Mouse (Mus musculus): ENCODE results near the gene Spry1.

Spry1 gene

DNA sequence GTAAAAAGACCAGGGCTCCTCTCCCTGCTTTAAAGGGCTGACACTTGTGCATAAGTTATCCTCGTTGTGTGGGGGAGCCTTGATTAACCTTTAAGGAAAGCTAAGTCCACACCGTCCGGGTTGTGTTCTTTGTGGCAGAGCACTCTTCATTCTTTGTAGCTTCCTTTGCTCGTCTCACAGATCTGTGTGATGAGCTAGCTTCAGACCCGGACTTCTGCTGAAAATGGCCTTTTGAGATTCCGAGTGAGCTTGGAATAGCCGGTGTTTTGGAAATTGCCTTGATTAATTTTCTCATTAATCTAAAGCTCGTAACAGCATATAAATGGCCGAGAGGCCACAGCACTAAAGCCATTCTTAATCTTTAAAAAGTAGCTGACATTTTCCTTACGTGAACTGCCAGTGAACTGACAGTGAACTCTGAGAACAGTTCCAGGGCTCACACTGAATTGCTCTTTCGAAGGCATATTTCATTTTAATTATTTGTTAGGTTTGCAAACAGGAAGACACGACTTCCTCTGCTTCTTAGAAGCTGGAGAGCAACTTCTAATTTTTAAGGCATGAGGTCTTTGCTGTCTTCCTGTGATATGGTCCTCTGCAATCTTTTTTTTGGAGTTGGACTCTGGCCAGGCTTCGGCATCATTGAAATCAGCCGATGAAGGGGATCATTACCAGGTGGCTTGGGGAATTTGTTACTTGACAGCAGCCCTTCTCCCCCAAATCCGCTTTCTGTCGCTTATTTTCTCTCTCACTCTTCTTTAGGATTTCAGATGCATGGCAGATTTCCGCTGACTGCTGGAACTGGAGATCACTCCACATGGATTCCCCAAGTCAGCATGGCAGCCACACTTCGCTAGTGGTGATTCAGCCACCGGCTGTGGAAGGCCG lies 2.3 kb downstream of the Spry1 start:
- DNase-seq (ENCODE audit: low spot score in 2 of 2), result no peak

- DNase-seq (ENCODE audit: low spot score in 2 of 2), result no peak
These were observed 3.0 kb downstream of the Spry1 start for GRCm38 (mm10) chr3:37642681-37643214.

DNA sequence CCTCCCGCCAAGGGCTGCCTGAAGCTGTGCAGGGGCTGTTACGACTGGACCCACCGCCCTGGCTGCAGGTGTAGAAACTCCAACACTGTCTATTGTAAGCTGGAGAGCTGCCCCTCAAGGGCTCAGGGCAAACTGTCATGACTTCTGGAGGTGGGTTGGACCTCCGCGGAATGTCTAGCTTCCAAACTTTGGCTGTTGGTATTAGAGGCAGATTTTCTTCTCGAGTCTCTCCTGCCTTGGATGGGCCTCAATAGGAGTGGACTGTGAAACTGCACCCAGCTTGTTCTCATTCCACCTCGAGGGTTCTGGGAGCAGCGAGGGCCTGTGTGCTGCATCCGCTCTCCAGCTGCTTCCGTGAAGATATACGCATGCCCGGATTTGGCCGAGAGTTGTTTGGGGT lies 3.7 kb downstream of the Spry1 start:
- DNase-seq (ENCODE audit: low spot score in 2 of 2), result no peak

GRCm38 (mm10) chr3:37643903-37644302 lies 4.2 kb downstream of the Spry1 start:
- no peak for DNase-seq (ENCODE audit: low spot score in 2 of 2)

- DNase-seq (ENCODE audit: low spot score in 2 of 2), result no peak
These were observed 5.3 kb downstream of the Spry1 start for GRCm38 (mm10) chr3:37645061-37645460.

DNA sequence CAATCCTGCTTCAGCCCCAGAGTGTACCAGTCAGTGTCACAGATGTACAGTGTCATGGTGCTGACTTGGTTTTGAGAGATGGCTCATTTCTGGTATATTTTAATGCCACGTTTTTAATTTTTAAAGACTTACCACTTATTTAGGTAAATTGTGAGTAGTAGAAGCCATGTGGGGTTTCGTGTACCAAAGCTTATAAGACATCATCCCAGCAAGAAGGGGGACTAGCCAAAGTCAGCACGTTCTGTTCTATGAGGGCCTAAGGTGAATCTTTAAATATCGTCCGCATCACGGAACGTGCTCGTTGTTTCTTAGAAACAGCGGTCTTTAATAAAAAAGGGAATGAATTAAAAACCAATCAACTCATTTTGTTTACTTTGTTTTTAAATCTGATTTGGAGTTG lies 6.5 kb downstream of the Spry1 start:
- DNase-seq (ENCODE audit: low spot score in 2 of 2), result no peak

- DNase-seq (ENCODE audit: low spot score in 2 of 2), result no peak
These were observed 7.5 kb downstream of the Spry1 start for GRCm38 (mm10) chr3:37647225-37647624.

DNA sequence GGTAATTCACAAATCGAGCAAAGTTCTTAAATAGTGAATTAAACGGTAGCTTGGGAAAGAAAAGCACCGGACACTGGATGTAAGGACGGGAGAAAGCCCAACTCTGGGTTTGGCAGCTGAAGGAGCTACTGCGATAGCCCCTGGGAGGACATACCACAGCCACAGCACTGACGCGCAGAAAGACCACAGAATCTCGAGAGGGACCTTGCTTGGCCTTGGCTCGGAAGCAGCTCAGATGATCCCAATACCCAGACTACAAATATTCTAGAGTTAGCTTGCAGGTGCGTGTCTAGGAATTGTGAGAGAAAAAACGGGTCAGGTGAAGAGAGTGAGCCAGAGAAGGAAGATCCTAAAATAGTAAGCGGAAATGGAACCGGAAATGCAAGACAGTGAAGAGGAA lies 8.5 kb downstream of the Spry1 start:
- no peak for DNase-seq (ENCODE audit: low spot score in 2 of 2)

DNA sequence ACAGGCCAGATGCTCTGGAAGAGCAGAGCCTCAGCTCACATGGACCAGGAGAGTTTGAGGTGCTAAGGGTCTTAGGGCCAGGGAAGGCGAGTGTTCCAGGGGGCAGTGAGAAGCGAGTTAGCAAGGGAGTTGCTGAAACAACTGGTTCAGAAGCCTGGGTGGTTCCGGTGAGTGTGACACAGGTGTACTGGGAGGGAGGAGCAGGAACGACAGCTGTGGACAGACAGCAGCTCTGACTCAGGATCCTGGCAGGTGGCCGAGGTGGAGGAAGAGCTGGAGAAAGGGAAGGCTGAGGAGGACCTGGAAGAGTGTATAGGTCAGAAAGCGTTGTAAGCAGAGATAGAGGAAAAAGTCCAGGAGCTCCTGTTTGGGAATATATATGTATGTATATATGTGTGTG lies 9.5 kb downstream of the Spry1 start:
- DNase-seq (ENCODE audit: low spot score in 2 of 2), result no peak

DNA sequence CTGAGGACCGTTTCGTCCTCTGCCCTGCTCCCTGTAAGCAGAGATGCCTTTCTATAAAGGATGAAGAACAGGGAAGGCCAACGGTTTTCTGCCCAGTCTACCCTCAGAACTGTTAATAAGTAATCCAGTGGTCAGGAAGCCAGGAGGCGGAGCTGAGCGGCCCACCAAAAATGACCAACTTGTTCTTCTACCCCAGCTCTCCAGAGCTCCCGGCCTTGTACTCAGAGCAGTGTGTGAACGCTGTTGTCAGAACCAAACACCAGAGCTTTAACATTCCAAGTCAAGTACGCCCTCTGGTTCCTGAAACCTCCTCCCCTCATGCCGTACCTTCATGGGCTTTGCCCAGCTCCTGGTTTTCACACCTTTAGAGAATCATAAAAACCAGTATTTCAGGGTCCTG lies 12.8 kb downstream of the Spry1 start:
- DNase-seq (ENCODE audit: low spot score in 2 of 2), result no peak

GRCm38 (mm10) chr3:37653935-37654729 lies 14.4 kb downstream of the Spry1 start:
- DNase-seq (ENCODE audit: low spot score in 2 of 2), result peak; percentile 62

GRCm38 (mm10) chr3:37654787-37655186 lies 15.0 kb downstream of the Spry1 start:
- no peak for DNase-seq (ENCODE audit: low spot score in 2 of 2)

DNA sequence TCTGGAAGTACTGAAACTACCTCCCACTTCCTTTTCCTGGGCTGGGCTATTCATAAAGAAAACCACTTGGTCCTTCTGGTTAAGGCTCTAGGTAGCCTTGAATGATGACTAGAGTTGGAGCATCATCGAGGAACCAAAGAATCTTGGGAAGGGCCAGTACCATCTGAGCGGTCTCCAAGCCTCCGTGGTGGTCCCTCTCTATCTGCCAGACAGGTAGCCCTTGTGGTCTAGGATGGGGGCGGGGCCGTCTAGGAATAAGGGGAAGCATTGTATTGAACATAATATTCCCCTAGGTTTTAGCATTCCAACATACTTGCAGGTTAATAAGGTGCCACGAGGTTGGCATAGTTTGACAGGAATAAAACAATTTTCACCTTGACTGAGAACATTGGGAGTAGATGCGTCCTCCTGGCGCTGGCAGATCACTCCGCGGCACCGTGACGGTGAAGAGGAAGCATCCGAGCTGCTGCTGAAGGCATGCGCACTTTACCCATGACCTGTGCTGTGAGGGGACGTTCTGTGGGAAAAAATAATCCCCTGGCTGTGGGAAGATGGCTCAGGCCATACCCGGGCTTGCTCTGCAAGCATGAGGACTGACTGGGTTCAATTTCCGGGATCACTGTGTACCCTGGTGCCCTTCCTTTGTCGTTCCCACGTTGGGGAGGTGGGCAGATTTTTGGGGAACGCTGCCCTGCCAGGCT lies 16.3 kb downstream of the Spry1 start:
- no peak for DNase-seq (ENCODE audit: low spot score in 2 of 2)

GRCm38 (mm10) chr3:37657009-37657408 lies 17.3 kb downstream of the Spry1 start:
- DNase-seq (ENCODE audit: low spot score in 2 of 2), result no peak

GRCm38 (mm10) chr3:37658155-37658554 lies 18.4 kb downstream of the Spry1 start:
- no peak for DNase-seq (ENCODE audit: low spot score in 2 of 2)

DNA sequence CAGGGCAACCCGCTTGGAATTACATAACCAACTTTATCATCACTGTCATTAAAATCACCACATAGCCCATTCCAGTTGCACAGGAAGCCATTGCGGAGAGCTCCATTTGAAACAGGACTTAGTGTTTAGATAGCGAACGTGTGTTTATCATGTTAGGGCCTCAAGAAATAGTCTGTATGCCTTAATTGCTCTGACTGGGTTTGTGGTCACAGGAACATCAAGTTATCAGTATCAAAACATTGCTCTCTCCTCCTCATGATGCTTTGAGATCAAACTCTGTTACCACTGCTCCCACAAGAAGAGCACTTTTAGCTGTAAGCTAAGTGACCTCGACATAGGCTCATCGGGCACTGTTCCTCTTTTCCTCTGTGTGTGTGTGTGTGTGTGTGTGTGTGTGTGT lies 19.9 kb downstream of the Spry1 start:
- no peak for DNase-seq (ENCODE audit: low spot score in 2 of 2)

DNA sequence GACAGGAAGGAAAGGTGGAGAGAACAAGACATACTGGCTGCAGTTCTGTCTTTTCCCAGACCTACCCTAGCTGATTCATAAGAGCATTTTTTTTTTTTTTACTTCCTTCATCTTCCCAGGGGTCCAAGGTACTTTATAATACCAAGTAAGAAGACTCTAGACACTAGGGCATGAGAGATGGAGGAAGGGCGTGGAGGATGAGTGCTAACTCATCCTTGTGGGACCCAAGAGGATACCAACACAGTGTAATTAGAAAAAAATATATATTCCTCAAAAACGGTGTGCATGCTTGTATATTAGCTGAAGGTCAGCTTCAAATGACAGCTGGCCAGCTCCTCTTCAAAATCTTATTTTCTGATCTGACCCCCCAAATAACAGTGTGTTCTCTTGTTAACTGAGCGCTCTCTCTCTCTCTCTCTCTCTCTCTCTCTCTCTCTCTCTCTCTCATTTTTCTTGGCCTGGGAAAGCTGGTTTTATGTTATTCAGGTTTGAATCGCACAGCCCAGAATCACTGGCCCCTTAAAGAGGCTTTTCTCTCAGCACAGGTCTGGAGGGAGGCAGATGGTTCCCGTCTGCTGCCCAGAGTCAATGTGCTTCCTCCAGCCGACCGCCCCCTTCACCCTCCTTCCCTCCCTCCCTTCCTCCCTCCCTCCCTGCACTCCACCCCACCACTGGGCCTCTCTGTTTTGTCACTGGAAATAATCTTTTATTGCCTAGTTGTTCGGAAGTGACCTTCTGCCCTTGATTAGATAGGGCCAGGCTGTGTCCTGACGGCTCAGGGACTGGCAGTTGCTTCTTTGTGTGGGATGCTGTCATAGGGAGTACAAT lies 26.8 kb downstream of the Spry1 start:
- no peak for DNase-seq (ENCODE audit: low spot score in 2 of 2)

DNA sequence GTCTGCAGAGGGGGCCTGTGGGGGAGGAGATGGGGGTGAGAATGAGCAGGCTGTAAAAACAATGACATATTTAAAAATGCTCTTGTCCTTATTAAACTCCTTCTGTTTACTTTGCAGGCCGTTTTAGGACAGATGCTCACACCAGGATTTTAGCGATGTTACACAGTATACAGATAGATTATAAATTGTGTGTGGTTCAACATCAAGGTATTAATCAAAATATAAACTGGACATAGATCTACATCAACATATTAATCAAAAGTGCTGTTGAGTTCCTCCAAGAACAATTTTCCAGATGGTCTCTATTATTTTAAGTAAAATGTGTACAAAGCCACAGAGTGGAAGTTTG lies 27.3 kb downstream of the Spry1 start:
- DNase-seq (ENCODE audit: low spot score in 2 of 2), result no peak

GRCm38 (mm10) chr3:37667736-37668135 lies 28.0 kb downstream of the Spry1 start:
- no peak for DNase-seq (ENCODE audit: low spot score in 2 of 2)

DNA sequence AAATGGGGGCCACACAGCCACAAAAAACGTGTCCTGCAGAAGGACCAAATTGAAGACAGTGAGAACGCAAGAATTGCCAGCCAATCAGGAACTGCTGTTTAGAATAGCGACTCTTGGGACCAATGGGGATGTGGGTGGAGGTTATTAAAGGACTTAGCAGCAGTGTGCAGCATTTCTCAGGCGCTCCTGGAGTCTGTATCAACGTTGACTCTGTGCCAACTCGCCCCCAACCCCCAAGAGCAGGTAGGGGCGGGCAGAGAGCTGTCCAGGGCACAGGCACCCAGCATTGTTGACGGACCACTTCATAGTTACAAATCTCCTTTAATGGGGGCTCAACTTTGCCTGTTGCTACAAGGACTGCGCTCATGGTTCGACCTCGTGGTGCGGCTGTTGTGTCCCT lies 28.9 kb downstream of the Spry1 start:
- DNase-seq (ENCODE audit: low spot score in 2 of 2), result no peak

GRCm38 (mm10) chr3:37669100-37669499 lies 29.4 kb downstream of the Spry1 start:
- no peak for DNase-seq (ENCODE audit: low spot score in 2 of 2)
